Mouse (Mus musculus) ES-E14 (cell line): ENCODE results near the gene Cyp2d11. TPM values are rescaled to one million over a fixed set of nuclear protein-coding genes. Genes with fewer than 3 reads are reported as not detected.

Source experiments
- DNase-seq: peaks from one replicate; pipeline ENCODE4 v3.0.0-alpha.2; 2013; ENCODE audit warnings: low read depth, low spot score
- H3K27ac ChIP-seq: 2 replicates; pipeline ENCODE4 v1.5.1; 2012; ENCODE audit warnings: low read depth, mild to moderate bottlenecking, low read length, moderate library complexity, mixed read lengths; ENCODE audit not compliant: poor library complexity, insufficient read depth, severe bottlenecking
- H3K36me3 ChIP-seq: 2 replicates; pipeline ENCODE4 v1.6.1; 2012; ENCODE audit warnings: mild to moderate bottlenecking, low read length, moderate library complexity, mixed read lengths; ENCODE audit not compliant: control insufficient read depth, poor library complexity, insufficient read depth, severe bottlenecking
- H3K4me1 ChIP-seq, 2 experiments: fragments of 150-350 bp in 1 of 2; sonication (generic) in 1 of 2; 2 replicates each; pipeline ENCODE4 v1.6.1; 2012; ENCODE audit warnings: low read length in 2 of 2, mild to moderate bottlenecking in 1 of 2, mixed read lengths in 1 of 2; ENCODE audit not compliant: control insufficient read depth in 2 of 2, insufficient read depth in 2 of 2, poor library complexity in 1 of 2
- H3K4me3 ChIP-seq, 2 experiments: fragments of 150-350 bp in 1 of 2; sonication (generic) in 1 of 2; 2 replicates each; pipeline ENCODE4 v1.5.1; 2012; ENCODE audit warnings: low read length in 2 of 2, low read depth in 1 of 2, mild to moderate bottlenecking in 1 of 2, mixed read lengths in 1 of 2; ENCODE audit not compliant: insufficient read depth in 1 of 2, poor library complexity in 1 of 2, severe bottlenecking in 1 of 2
- H3K9ac ChIP-seq: 2 replicates; pipeline ENCODE4 v1.6.1; 2012; ENCODE audit warnings: low read depth, mild to moderate bottlenecking, low read length, mixed read lengths; ENCODE audit not compliant: poor library complexity, insufficient read depth, severe bottlenecking
- H3K9me3 ChIP-seq: fragments of 150-350 bp; sonication (generic); 2 replicates; pipeline ENCODE4 v1.6.1; 2012; ENCODE audit warnings: low read depth, mild to moderate bottlenecking, low read length; ENCODE audit not compliant: control insufficient read depth, insufficient read depth
- CHD2 ChIP-seq: IDR thresholded peaks from 2 replicates; pipeline ENCODE4 v1.6.1; 2014; ENCODE audit warnings: mild to moderate bottlenecking, low read depth, low read length, inconsistent platforms
- HCFC1 ChIP-seq: IDR thresholded peaks from 2 replicates; pipeline ENCODE4 v1.6.1; 2012; ENCODE audit warnings: low read length, inconsistent platforms, borderline replicate concordance; ENCODE audit not compliant: insufficient read depth
- MAFK ChIP-seq: IDR thresholded peaks from 2 replicates; pipeline ENCODE4 v1.6.1; 2014; ENCODE audit warnings: mild to moderate bottlenecking, low read depth, low read length, inconsistent platforms; ENCODE audit not compliant: insufficient read depth
- ZC3H11A ChIP-seq: IDR thresholded peaks from 2 replicates; pipeline ENCODE4 v1.6.1; 2012; ENCODE audit warnings: low read depth, mild to moderate bottlenecking, inconsistent platforms, low read length, borderline replicate concordance
- ZNF384 ChIP-seq: IDR thresholded peaks from 2 replicates; pipeline ENCODE4 v1.6.1; 2012; ENCODE audit warnings: low read depth, low read length, inconsistent platforms
- in situ Hi-C, 2 experiments: fragments of 600-800 bp; cut with MboI; formaldehyde crosslinking; loops; one replicate each; pipeline ENCODE4 v1.15.1; 2025; ENCODE audit warnings: low sequenced_read_pairs in 2 of 2, inconsistent platforms in 1 of 2; ENCODE audit not compliant: unreplicated experiment in 2 of 2
- total RNA-seq: library from RNA; depleted of rRNA; stranded (reverse); fragments of 300-350 nt; gene quantifications from 2 replicates; pipeline ENCODE4 v1.2.3, GENCODE M21; 2012

Cyp2d11 gene
- total RNA-seq, 1 experiment = not detected

- Histone ChIP-seq H3K4me1 (peaks cover 4 to 7% of the 10 kb centered on the region in 2 experiments; a peak in 3 of 4 replicates), H3K9ac (no peak overlapping the region), H3K4me3 (no peak overlapping the region), H3K36me3 (peaks cover 24% of the 10 kb centered on the region), H3K9me3 (no peaks in the 10 kb centered on the region), H3K27ac (no peak overlapping the region)
- TF ChIP-seq ZNF384 = no peak
- TF ChIP-seq HCFC1 = no peak
- TF ChIP-seq CHD2 = no peak
- no peak for TF ChIP-seq MAFK
- no peak for TF ChIP-seq ZC3H11A
- DNase-seq = no peak
- in situ Hi-C loops = loop anchor here in 1 of 2 experiments (10.0 kb wide), 1 partner anchor 693 kb away; no protein-coding TSS in a partner anchor
Measured at GRCm38 (mm10) chr15:82351480-82351879, 42.3 kb downstream of the Cyp2d11 start.

- no peak overlapping the region for H3K9ac ChIP-seq
- H3K27ac ChIP-seq = no peak overlapping the region
- no peak overlapping the region for H3K4me3 ChIP-seq
- DNase-seq = no peak
- H3K36me3 ChIP-seq = peaks cover 23% of the 10 kb centered on the region
- TF ChIP-seq CHD2 (no peak), MAFK (no peak), ZC3H11A (no peak), HCFC1 (no peak)
- in situ Hi-C loops = loop anchor here in 1 of 2 experiments (10.0 kb wide), 1 partner anchor 694 kb away; no protein-coding TSS in a partner anchor
- H3K9me3 ChIP-seq = no peaks in the 10 kb centered on the region
- H3K4me1 ChIP-seq = peaks cover 4 to 7% of the 10 kb centered on the region in 2 experiments; a peak in 3 of 4 replicates
Measured at GRCm38 (mm10) chr15:82350349-82350748, 43.5 kb downstream of the Cyp2d11 start.

GRCm38 (mm10) chr15:82348999-82349341 lies 44.9 kb downstream of the Cyp2d11 start:
- peaks cover 23% of the 10 kb centered on the region for H3K36me3 ChIP-seq
- no peak overlapping the region for H3K9ac ChIP-seq
- no peaks in the 10 kb centered on the region for H3K9me3 ChIP-seq
- in situ Hi-C loops = no loop called here
- TF ChIP-seq ZC3H11A (no peak), CHD2 (no peak), ZNF384 (no peak), MAFK (no peak), HCFC1 (no peak)
- H3K4me1 ChIP-seq = peaks cover 4 to 9% of the 10 kb centered on the region in 2 experiments
- no peak overlapping the region for H3K27ac ChIP-seq
- H3K4me3 ChIP-seq = no peak overlapping the region
- no peak for DNase-seq

- peaks cover 4 to 9% of the 10 kb centered on the region in 2 experiments for H3K4me1 ChIP-seq
- no peak overlapping the region for H3K4me3 ChIP-seq
- no peak for DNase-seq
- in situ Hi-C loops = no loop called here
- H3K9ac ChIP-seq = no peak overlapping the region
- no peak overlapping the region for H3K27ac ChIP-seq
- TF ChIP-seq ZC3H11A (no peak), ZNF384 (no peak)
- H3K36me3 ChIP-seq = peaks cover 23% of the 10 kb centered on the region
- no peaks in the 10 kb centered on the region for H3K9me3 ChIP-seq
Measured at GRCm38 (mm10) chr15:82348258-82348998, 45.4 kb downstream of the Cyp2d11 start.

GRCm38 (mm10) chr15:82347852-82348251 lies 46.0 kb downstream of the Cyp2d11 start:
- no peak for TF ChIP-seq ZC3H11A
- TF ChIP-seq CHD2 = no peak
- no peak for TF ChIP-seq MAFK
- TF ChIP-seq ZNF384 = no peak
- TF ChIP-seq HCFC1 = no peak
- no peak overlapping the region for H3K4me3 ChIP-seq
- in situ Hi-C loops = no loop called here
- no peak for DNase-seq
- H3K9ac ChIP-seq = no peak overlapping the region
- no peak overlapping the region for H3K27ac ChIP-seq
- H3K4me1 ChIP-seq = peaks cover 4 to 9% of the 10 kb centered on the region in 2 experiments
- H3K9me3 ChIP-seq = no peaks in the 10 kb centered on the region
- peaks cover 23% of the 10 kb centered on the region for H3K36me3 ChIP-seq
